Mouse (Mus musculus) kidney, postnatal 14 days (tissue): ENCODE data around the gene Sh3bgr.

Source experiments
- DNase-seq: peaks from one replicate; pipeline ENCODE4 v3.0.0; 2022; ENCODE audit warnings: mixed read lengths

The Sh3bgr gene

GRCm38 (mm10) chr16:96199913-96200701 lies at the start of gene Sh3bgr:
Gene Sh3bgr, plus strand, starts transcription at chr16:96200450.
- peak; percentile 83 for DNase-seq

GRCm38 (mm10) chr16:96150995-96151394 lies 49.3 kb upstream of the Sh3bgr start:
- DNase-seq: no peak

GRCm38 (mm10) chr16:96151551-96151950 lies 48.7 kb upstream of the Sh3bgr start:
- peak; percentile 82 for DNase-seq

GRCm38 (mm10) chr16:96154476-96154875 lies 45.8 kb upstream of the Sh3bgr start:
- DNase-seq: no peak

GRCm38 (mm10) chr16:96156019-96156418 lies 44.2 kb upstream of the Sh3bgr start:
- no peak for DNase-seq

- DNase-seq: no peak
Observed at GRCm38 (mm10) chr16:96157171-96157570, 43.1 kb upstream of the Sh3bgr start.

- no peak for DNase-seq
Observed at GRCm38 (mm10) chr16:96158511-96159080, 41.7 kb upstream of the Sh3bgr start.

- peak; percentile 72 for DNase-seq
Observed at GRCm38 (mm10) chr16:96159091-96159731, 41.0 kb upstream of the Sh3bgr start.

- DNase-seq: no peak
Observed at GRCm38 (mm10) chr16:96159794-96160346, 40.4 kb upstream of the Sh3bgr start.

- DNase-seq: no peak
Observed at GRCm38 (mm10) chr16:96160927-96161326, 39.3 kb upstream of the Sh3bgr start.

- no peak for DNase-seq
Observed at GRCm38 (mm10) chr16:96161336-96161735, 38.9 kb upstream of the Sh3bgr start.

GRCm38 (mm10) chr16:96165723-96166264 lies 34.5 kb upstream of the Sh3bgr start:
- DNase-seq: no peak

GRCm38 (mm10) chr16:96168837-96169236 lies 31.4 kb upstream of the Sh3bgr start:
- DNase-seq: no peak

- DNase-seq: no peak
Observed at GRCm38 (mm10) chr16:96173648-96174047, 26.6 kb upstream of the Sh3bgr start.

GRCm38 (mm10) chr16:96175399-96175798 lies 24.9 kb upstream of the Sh3bgr start:
- no peak for DNase-seq

GRCm38 (mm10) chr16:96179156-96179555 lies 21.1 kb upstream of the Sh3bgr start:
- DNase-seq: no peak

- no peak for DNase-seq
Observed at GRCm38 (mm10) chr16:96187619-96188018, 12.6 kb upstream of the Sh3bgr start.

GRCm38 (mm10) chr16:96191531-96192506 lies 8.4 kb upstream of the Sh3bgr start, which contains the start of gene Lca5l:
Gene Lca5l, minus strand, starts transcription at chr16:96192271.
- peak; percentile 100 for DNase-seq

- no peak for DNase-seq
Observed at GRCm38 (mm10) chr16:96200702-96201028, 415 bp downstream of the Sh3bgr start.

- no peak for DNase-seq
Observed at GRCm38 (mm10) chr16:96201485-96202232, 1.4 kb downstream of the Sh3bgr start.

GRCm38 (mm10) chr16:96209789-96210188 lies 9.5 kb downstream of the Sh3bgr start:
- no peak for DNase-seq
